Mouse (Mus musculus): ENCODE results near the gene Dact3. TPM values are rescaled to one million over a fixed set of nuclear protein-coding genes. Genes with fewer than 3 reads are reported as not detected.

Gene Dact3
- polyA plus RNA-seq, 2 experiments: 0.14 to 0.68 TPM

GRCm38 (mm10) chr7:16874756-16875309 is 284 bp upstream of the Dact3 start:
- Histone ChIP-seq H3K9ac (replicated peaks) (no peak overlapping the region), H3K4me2 (ENCODE audit: low read depth) (peak overlapping the region; percentile 73), H3K9me3 (ENCODE audit: control insufficient read depth, low read length) (no peaks in the 10 kb centered on the region), H3K36me3 (replicated peaks; ENCODE audit: control insufficient read depth, insufficient read depth, low read depth) (no peaks in the 10 kb centered on the region), H3K4me1 (replicated peaks; ENCODE audit: control insufficient read depth in 2 of 2, insufficient read depth in 2 of 2, low read length in 1 of 2) (peaks cover 4 to 7% of the 10 kb centered on the region in 2 experiments), H3K27me3 (ENCODE audit: control insufficient read depth, insufficient read depth, low read length) (peaks cover 11% of the 10 kb centered on the region), H3K4me3 (ENCODE audit: insufficient read depth in 1 of 2, low read depth in 2 of 2, low read length in 2 of 2) (peak overlapping the region; percentile 25 to 55), H3K27ac (no peak overlapping the region)
- DNase-seq (ENCODE audit: low read depth in 3 of 3, low spot score in 3 of 3): peak; percentile 99
- peak; percentile 95 for ATAC-seq (ENCODE audit: insufficient read depth)
- no peak for TF ChIP-seq EP300 (IDR thresholded peaks at IDR 0.05; ENCODE audit: low read depth)
- peak; percentile 43; the same call in 1 of the 2 replicates for TF ChIP-seq CTCF (IDR thresholded peaks at IDR 0.05; ENCODE audit: low read depth)
- under 1% methylated on average over 33 of the region's 33 CpGs for WGBS (ENCODE audit: insufficient replicate concordance)

GRCm38 (mm10) chr7:16875326-16875725 is 209 bp downstream of the Dact3 start:
- no peaks in the 10 kb centered on the region for H3K36me3 ChIP-seq (replicated peaks; ENCODE audit: control insufficient read depth, insufficient read depth, low read depth)
- peak overlapping the region; percentile 3; the same call in 1 of the 2 replicates for H3K9ac ChIP-seq (replicated peaks)
- DNase-seq (ENCODE audit: low read depth in 3 of 3, low spot score in 3 of 3): no peak
- peak overlapping the region; percentile 73 for H3K4me2 ChIP-seq (ENCODE audit: low read depth)
- H3K27ac ChIP-seq: no peak overlapping the region
- peaks cover 4 to 7% of the 10 kb centered on the region in 2 experiments for H3K4me1 ChIP-seq (replicated peaks; ENCODE audit: control insufficient read depth in 2 of 2, insufficient read depth in 2 of 2, low read length in 1 of 2)
- H3K4me3 ChIP-seq (ENCODE audit: insufficient read depth in 1 of 2, low read depth in 2 of 2, low read length in 2 of 2): peak overlapping the region; percentile 18 to 55
- no peaks in the 10 kb centered on the region for H3K9me3 ChIP-seq (ENCODE audit: control insufficient read depth, low read length)
- peaks cover 11% of the 10 kb centered on the region for H3K27me3 ChIP-seq (ENCODE audit: control insufficient read depth, insufficient read depth, low read length)
- ATAC-seq (ENCODE audit: insufficient read depth): peak; percentile 30
- TF ChIP-seq EP300 (IDR thresholded peaks at IDR 0.05; ENCODE audit: low read depth): no peak
- WGBS (ENCODE audit: insufficient replicate concordance): 2% methylated on average over 38 of the region's 42 CpGs

- peaks cover 4 to 7% of the 10 kb centered on the region in 2 experiments for H3K4me1 ChIP-seq (replicated peaks; ENCODE audit: control insufficient read depth in 2 of 2, insufficient read depth in 2 of 2, low read length in 1 of 2)
- H3K4me3 ChIP-seq (ENCODE audit: insufficient read depth in 1 of 2, low read depth in 2 of 2, low read length in 2 of 2): peak overlapping the region in 1 of 2 experiments; percentile 18; a peak in 2 of 4 replicates
- 30% methylated on average over 11 of the region's 11 CpGs for WGBS (ENCODE audit: insufficient replicate concordance)
- DNase-seq (ENCODE audit: low read depth in 3 of 3, low spot score in 3 of 3): no peak
- ATAC-seq (ENCODE audit: insufficient read depth): no peak
- H3K9ac ChIP-seq (replicated peaks): no peak overlapping the region
- H3K9me3 ChIP-seq (ENCODE audit: control insufficient read depth, low read length): no peaks in the 10 kb centered on the region
- no peak overlapping the region for H3K27ac ChIP-seq
- TF ChIP-seq EP300 (IDR thresholded peaks at IDR 0.05; ENCODE audit: low read depth): no peak
- no peak for TF ChIP-seq CTCF (IDR thresholded peaks at IDR 0.05; ENCODE audit: low read depth)
- H3K27me3 ChIP-seq (ENCODE audit: control insufficient read depth, insufficient read depth, low read length): peaks cover 11% of the 10 kb centered on the region
- peak overlapping the region; percentile 73 for H3K4me2 ChIP-seq (ENCODE audit: low read depth)
- H3K36me3 ChIP-seq (replicated peaks; ENCODE audit: control insufficient read depth, insufficient read depth, low read depth): no peaks in the 10 kb centered on the region
Measured at GRCm38 (mm10) chr7:16876006-16876405, 889 bp downstream of the Dact3 start.

GRCm38 (mm10) chr7:16876608-16877007 is 1.5 kb downstream of the Dact3 start:
- H3K4me1 ChIP-seq (replicated peaks; ENCODE audit: control insufficient read depth in 2 of 2, insufficient read depth in 2 of 2, low read length in 1 of 2): peaks cover 4 to 7% of the 10 kb centered on the region in 2 experiments
- no peak overlapping the region for H3K9ac ChIP-seq (replicated peaks)
- WGBS (ENCODE audit: insufficient replicate concordance): 10% methylated on average over 13 of the region's 13 CpGs
- H3K27ac ChIP-seq: no peak overlapping the region
- DNase-seq (ENCODE audit: low read depth in 3 of 3, low spot score in 3 of 3): no peak
- no peak for ATAC-seq (ENCODE audit: insufficient read depth)
- no peak overlapping the region for H3K4me3 ChIP-seq (ENCODE audit: insufficient read depth in 1 of 2, low read depth in 2 of 2, low read length in 2 of 2)
- no peak for TF ChIP-seq EP300 (IDR thresholded peaks at IDR 0.05; ENCODE audit: low read depth)
- TF ChIP-seq CTCF (IDR thresholded peaks at IDR 0.05; ENCODE audit: low read depth): no peak
- H3K36me3 ChIP-seq (replicated peaks; ENCODE audit: control insufficient read depth, insufficient read depth, low read depth): no peaks in the 10 kb centered on the region
- peaks cover 11% of the 10 kb centered on the region for H3K27me3 ChIP-seq (ENCODE audit: control insufficient read depth, insufficient read depth, low read length)
- H3K4me2 ChIP-seq (ENCODE audit: low read depth): 0 out of 2 replicates have a peak overlapping the region, but pooled peaks have one; percentile 18
- no peaks in the 10 kb centered on the region for H3K9me3 ChIP-seq (ENCODE audit: control insufficient read depth, low read length)

- H3K27me3 ChIP-seq (ENCODE audit: control insufficient read depth, insufficient read depth, low read length): peaks cover 11% of the 10 kb centered on the region
- no peak overlapping the region for H3K27ac ChIP-seq
- H3K4me2 ChIP-seq (ENCODE audit: low read depth): no peak overlapping the region
- ATAC-seq (ENCODE audit: insufficient read depth) (no peak), DNase-seq (ENCODE audit: low read depth in 3 of 3, low spot score in 3 of 3) (no peak)
- H3K9me3 ChIP-seq (ENCODE audit: control insufficient read depth, low read length): no peaks in the 10 kb centered on the region
- H3K4me3 ChIP-seq (ENCODE audit: insufficient read depth in 1 of 2, low read depth in 2 of 2, low read length in 2 of 2): no peak overlapping the region
- peaks cover 4 to 7% of the 10 kb centered on the region in 2 experiments for H3K4me1 ChIP-seq (replicated peaks; ENCODE audit: control insufficient read depth in 2 of 2, insufficient read depth in 2 of 2, low read length in 1 of 2)
- no peak overlapping the region for H3K9ac ChIP-seq (replicated peaks)
- no peaks in the 10 kb centered on the region for H3K36me3 ChIP-seq (replicated peaks; ENCODE audit: control insufficient read depth, insufficient read depth, low read depth)
- TF ChIP-seq CTCF (IDR thresholded peaks at IDR 0.05; ENCODE audit: low read depth) (no peak), EP300 (IDR thresholded peaks at IDR 0.05; ENCODE audit: low read depth) (no peak)
- WGBS (ENCODE audit: insufficient replicate concordance): 61% methylated on average over 3 of the region's 3 CpGs
Measured at GRCm38 (mm10) chr7:16877717-16878116, 2.6 kb downstream of the Dact3 start.

Measured in liver, embryonic 14.5 days (tissue).